Mouse (Mus musculus): ENCODE measurements at regions not wholly inside any gene's neighbourhood (a gene's known extent, or its start where the extent isn't known, plus 50 kb on each side); places are given as distances from the start of the nearest gene placed in this dataset.
A peak's percentile ranks its signal among the peaks of the same experiment; 100 is the strongest.
"Not testable (repeated sequence)": the region's sequence is repeated elsewhere in the genome, so short reads cannot be mapped to it uniquely, and the experiment has no call there.

- TF ChIP-seq CTCF (IDR thresholded peaks at IDR 0.05; ENCODE audit: low read depth, low read length) (no peak), POLR2A (IDR thresholded peaks at IDR 0.05; ENCODE audit: extremely low read depth, insufficient read depth, low read length) (no peak)
- no peaks in the 10 kb centered on the region for H3K36me3 ChIP-seq (ENCODE audit: control insufficient read depth, insufficient read depth, low read length)
- H3K9ac ChIP-seq (ENCODE audit: low read depth, low read length) = no peak overlapping the region
- H3K27ac ChIP-seq (replicated peaks; ENCODE audit: insufficient read depth, low read depth, low read length) = no peak overlapping the region
- WGBS = 69% methylated on average over 6 of the region's 6 CpGs
- no peaks in the 10 kb centered on the region for H3K4me1 ChIP-seq (ENCODE audit: control insufficient read depth, insufficient read depth, low read length)
- H3K4me3 ChIP-seq (ENCODE audit: insufficient read depth, low read depth, low read length) = no peak overlapping the region
- H3K27me3 ChIP-seq (ENCODE audit: control insufficient read depth, insufficient read depth, low read length) = no peaks in the 10 kb centered on the region
- no peak for DNase-seq (ENCODE audit: extremely low read depth, low read depth, low spot score)
- no peaks in the 10 kb centered on the region for H3K79me2 ChIP-seq (ENCODE audit: control insufficient read depth, insufficient read depth, low read length)
Observed at GRCm38 (mm10) chr3:33350986-33351385, 207.9 kb upstream of the Pex5l start.

- no peak overlapping the region for H3K9ac ChIP-seq (ENCODE audit: low read depth, low read length)
- H3K4me1 ChIP-seq (ENCODE audit: control insufficient read depth, insufficient read depth, low read length) = no peaks in the 10 kb centered on the region
- no peak overlapping the region for H3K4me3 ChIP-seq (ENCODE audit: insufficient read depth, low read depth, low read length)
- WGBS = 90% methylated on average over 3 of the region's 3 CpGs
- H3K27ac ChIP-seq (replicated peaks; ENCODE audit: insufficient read depth, low read depth, low read length) = no peak overlapping the region
- no peak for DNase-seq (ENCODE audit: extremely low read depth, low read depth, low spot score)
- no peaks in the 10 kb centered on the region for H3K27me3 ChIP-seq (ENCODE audit: control insufficient read depth, insufficient read depth, low read length)
- TF ChIP-seq POLR2A (IDR thresholded peaks at IDR 0.05; ENCODE audit: extremely low read depth, insufficient read depth, low read length) (no peak), CTCF (IDR thresholded peaks at IDR 0.05; ENCODE audit: low read depth, low read length) (no peak)
- no peaks in the 10 kb centered on the region for H3K36me3 ChIP-seq (ENCODE audit: control insufficient read depth, insufficient read depth, low read length)
- no peaks in the 10 kb centered on the region for H3K79me2 ChIP-seq (ENCODE audit: control insufficient read depth, insufficient read depth, low read length)
Observed at GRCm38 (mm10) chr3:33334056-33334455, 191.0 kb upstream of the Pex5l start.

- H3K4me1 ChIP-seq (ENCODE audit: control insufficient read depth, insufficient read depth, low read length); H3K36me3 ChIP-seq (ENCODE audit: control insufficient read depth, insufficient read depth, low read length); H3K4me3 ChIP-seq (ENCODE audit: insufficient read depth, low read depth, low read length); H3K79me2 ChIP-seq (ENCODE audit: control insufficient read depth, insufficient read depth, low read length); DNase-seq (ENCODE audit: extremely low read depth, low read depth, low spot score); H3K9ac ChIP-seq (ENCODE audit: low read depth, low read length); H3K27me3 ChIP-seq (ENCODE audit: control insufficient read depth, insufficient read depth, low read length); H3K27ac ChIP-seq (replicated peaks; ENCODE audit: insufficient read depth, low read depth, low read length): not testable (repeated sequence)
- WGBS = 76% methylated on average over 1 of the region's 1 CpGs
Observed at GRCm38 (mm10) chr3:33317691-33318090, 174.6 kb upstream of the Pex5l start.

- H3K4me3 ChIP-seq (ENCODE audit: insufficient read depth, low read depth, low read length) = no peak overlapping the region
- no peak overlapping the region for H3K9ac ChIP-seq (ENCODE audit: low read depth, low read length)
- no peaks in the 10 kb centered on the region for H3K79me2 ChIP-seq (ENCODE audit: control insufficient read depth, insufficient read depth, low read length)
- no peaks in the 10 kb centered on the region for H3K27me3 ChIP-seq (ENCODE audit: control insufficient read depth, insufficient read depth, low read length)
- TF ChIP-seq POLR2A (IDR thresholded peaks at IDR 0.05; ENCODE audit: extremely low read depth, insufficient read depth, low read length) = no peak
- no peak for TF ChIP-seq CTCF (IDR thresholded peaks at IDR 0.05; ENCODE audit: low read depth, low read length)
- H3K36me3 ChIP-seq (ENCODE audit: control insufficient read depth, insufficient read depth, low read length) = no peaks in the 10 kb centered on the region
- no peaks in the 10 kb centered on the region for H3K4me1 ChIP-seq (ENCODE audit: control insufficient read depth, insufficient read depth, low read length)
- no peak overlapping the region for H3K27ac ChIP-seq (replicated peaks; ENCODE audit: insufficient read depth, low read depth, low read length)
- WGBS = 88% methylated on average over 3 of the region's 3 CpGs
- DNase-seq (ENCODE audit: extremely low read depth, low read depth, low spot score) = no peak
Observed at GRCm38 (mm10) chr3:33312230-33312825, 169.3 kb upstream of the Pex5l start.

GRCm38 (mm10) chr3:33308212-33308611, 165.2 kb upstream of the Pex5l start:
- Histone ChIP-seq H3K79me2 (ENCODE audit: control insufficient read depth, insufficient read depth, low read length) (no peaks in the 10 kb centered on the region), H3K27me3 (ENCODE audit: control insufficient read depth, insufficient read depth, low read length) (no peaks in the 10 kb centered on the region), H3K4me1 (ENCODE audit: control insufficient read depth, insufficient read depth, low read length) (no peaks in the 10 kb centered on the region), H3K4me3 (ENCODE audit: insufficient read depth, low read depth, low read length) (no peak overlapping the region), H3K27ac (replicated peaks; ENCODE audit: insufficient read depth, low read depth, low read length) (no peak overlapping the region), H3K9ac (ENCODE audit: low read depth, low read length) (no peak overlapping the region), H3K36me3 (ENCODE audit: control insufficient read depth, insufficient read depth, low read length) (no peaks in the 10 kb centered on the region)
- TF ChIP-seq POLR2A (IDR thresholded peaks at IDR 0.05; ENCODE audit: extremely low read depth, insufficient read depth, low read length) = no peak
- TF ChIP-seq CTCF (IDR thresholded peaks at IDR 0.05; ENCODE audit: low read depth, low read length) = peak; percentile 2; the same call in 1 of the 2 replicates
- peak; percentile 6 for DNase-seq (ENCODE audit: extremely low read depth, low read depth, low spot score)
- WGBS = 22% methylated on average over 2 of the region's 2 CpGs

GRCm38 (mm10) chr3:33306169-33306568, 163.1 kb upstream of the Pex5l start:
- Histone ChIP-seq H3K9ac (ENCODE audit: low read depth, low read length) (no peak overlapping the region), H3K27ac (replicated peaks; ENCODE audit: insufficient read depth, low read depth, low read length) (no peak overlapping the region), H3K4me3 (ENCODE audit: insufficient read depth, low read depth, low read length) (no peak overlapping the region), H3K27me3 (ENCODE audit: control insufficient read depth, insufficient read depth, low read length) (no peaks in the 10 kb centered on the region), H3K79me2 (ENCODE audit: control insufficient read depth, insufficient read depth, low read length) (no peaks in the 10 kb centered on the region), H3K36me3 (ENCODE audit: control insufficient read depth, insufficient read depth, low read length) (no peaks in the 10 kb centered on the region), H3K4me1 (ENCODE audit: control insufficient read depth, insufficient read depth, low read length) (no peaks in the 10 kb centered on the region)
- no peak for DNase-seq (ENCODE audit: extremely low read depth, low read depth, low spot score)
- TF ChIP-seq POLR2A (IDR thresholded peaks at IDR 0.05; ENCODE audit: extremely low read depth, insufficient read depth, low read length) (no peak), CTCF (IDR thresholded peaks at IDR 0.05; ENCODE audit: low read depth, low read length) (no peak)
